Mouse (Mus musculus) kidney, adult 9 months (tissue): Measurements from ENCODE around the gene Sh3bp1.

Source experiments
- DNase-seq: peaks from one replicate; pipeline ENCODE4 v3.0.0; 2022

Gene Sh3bp1

DNA sequence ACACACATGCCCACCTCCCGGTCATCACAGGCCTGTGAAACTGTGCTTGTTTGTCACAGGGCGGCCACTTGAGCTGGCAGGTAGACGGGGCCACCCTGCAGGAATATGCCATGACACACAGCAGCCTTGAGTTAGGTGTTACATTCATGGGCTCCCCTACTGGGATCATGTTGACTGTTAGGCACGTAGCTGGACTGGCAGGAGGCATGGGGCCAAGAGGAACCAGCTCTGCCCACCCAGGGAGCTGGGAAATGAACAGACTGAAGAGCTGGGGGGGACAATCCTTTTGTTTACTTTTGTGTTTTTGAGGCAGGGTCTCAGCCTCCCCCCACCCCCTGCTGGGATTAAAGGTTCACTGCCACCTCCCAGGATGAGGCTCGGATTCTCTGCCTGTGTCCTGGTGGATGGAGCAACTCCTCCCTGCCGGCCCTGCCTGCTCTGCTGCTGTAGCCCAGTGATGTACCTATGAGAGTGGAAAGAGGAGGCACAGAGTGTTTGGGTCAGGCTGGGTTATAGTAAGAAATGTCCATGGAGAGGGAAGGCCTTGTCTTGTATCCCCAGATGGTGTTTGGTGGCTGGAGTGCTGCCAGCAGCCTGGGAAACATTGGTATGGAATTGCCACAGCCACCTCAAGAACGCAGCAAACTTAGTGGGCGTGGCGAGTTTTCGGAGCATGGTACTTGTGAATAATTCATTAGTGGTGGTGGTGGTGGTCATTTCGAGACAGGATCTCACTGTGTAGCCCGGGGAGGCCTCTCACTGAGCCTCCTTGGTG is 16.7 kb downstream of the Sh3bp1 start:
- no peak for DNase-seq

DNA sequence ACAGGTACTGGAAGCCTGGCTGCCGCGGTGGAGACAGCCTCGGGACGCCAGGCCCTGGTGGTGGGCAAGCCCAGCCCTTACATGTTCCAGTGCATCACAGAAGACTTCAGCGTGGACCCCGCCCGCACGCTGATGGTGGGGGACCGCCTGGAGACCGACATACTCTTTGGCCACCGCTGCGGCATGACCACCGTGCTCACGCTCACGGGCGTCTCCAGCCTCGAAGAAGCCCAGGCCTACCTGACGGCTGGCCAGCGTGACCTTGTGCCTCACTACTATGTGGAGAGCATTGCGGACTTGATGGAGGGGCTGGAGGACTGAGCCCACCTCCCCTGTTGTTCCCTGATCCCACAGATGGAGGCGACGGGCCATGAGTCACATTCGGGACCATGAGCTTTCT is 18.6 kb downstream of the Sh3bp1 start:
- no peak for DNase-seq

DNA sequence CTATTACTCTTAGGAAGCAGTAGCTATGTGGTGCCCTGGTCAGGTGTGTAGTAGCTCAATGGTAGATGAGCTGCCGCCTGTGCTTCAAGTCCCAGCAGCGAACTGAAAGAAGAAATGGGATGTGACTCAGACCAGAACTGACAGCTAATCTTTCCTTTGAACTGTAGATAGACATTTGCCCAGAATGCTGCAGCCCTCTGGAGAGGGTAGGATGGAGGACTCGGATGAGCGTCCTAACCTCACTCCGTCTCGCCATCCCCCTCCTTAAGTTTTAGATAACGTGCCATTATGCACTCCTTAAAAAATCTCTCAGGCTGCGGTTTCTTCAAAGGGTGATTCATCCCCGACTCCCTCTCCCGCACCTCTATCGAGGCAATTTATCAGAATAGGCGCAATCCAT is 20.3 kb downstream of the Sh3bp1 start:
- no peak for DNase-seq

DNA sequence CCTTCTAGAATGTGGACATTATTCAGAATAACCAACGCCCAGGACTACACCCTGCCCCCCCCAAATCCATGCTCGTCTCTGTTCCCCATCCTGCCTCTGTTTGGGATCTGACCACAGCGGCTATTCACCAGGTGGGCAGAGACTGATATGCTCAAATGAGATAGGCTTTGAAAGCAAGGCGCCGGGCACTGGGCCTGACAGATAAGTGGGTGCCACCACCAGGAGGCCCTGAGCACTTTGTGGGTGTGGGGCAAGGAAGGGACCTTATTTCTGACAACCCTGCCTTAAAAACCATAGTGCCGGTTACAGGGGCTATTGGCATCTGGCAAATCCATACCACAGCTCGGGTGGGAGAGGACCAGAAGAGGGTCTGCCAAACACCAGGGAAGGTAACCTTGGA is 23.1 kb downstream of the Sh3bp1 start:
- no peak for DNase-seq

DNA sequence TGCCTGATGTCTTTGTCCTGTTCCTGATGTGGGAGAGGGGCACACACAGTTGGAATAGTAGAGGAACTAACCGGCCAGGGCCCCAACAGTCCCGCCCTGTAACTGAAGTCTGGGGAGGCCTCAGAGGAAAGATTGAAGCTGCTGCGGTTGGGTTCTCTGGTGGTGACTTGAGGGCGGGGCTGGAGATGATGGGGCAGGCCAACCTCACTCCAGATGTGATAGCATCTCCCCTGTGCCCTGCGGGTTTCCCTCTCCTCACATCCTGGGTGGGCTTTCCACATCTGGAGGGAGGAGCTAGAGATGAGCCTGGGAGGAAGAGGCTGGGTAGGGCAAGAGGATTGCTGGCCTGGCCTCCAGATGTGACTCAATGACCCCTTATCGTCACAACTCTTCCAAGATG is 24.0 kb downstream of the Sh3bp1 start:
- no peak for DNase-seq

DNA sequence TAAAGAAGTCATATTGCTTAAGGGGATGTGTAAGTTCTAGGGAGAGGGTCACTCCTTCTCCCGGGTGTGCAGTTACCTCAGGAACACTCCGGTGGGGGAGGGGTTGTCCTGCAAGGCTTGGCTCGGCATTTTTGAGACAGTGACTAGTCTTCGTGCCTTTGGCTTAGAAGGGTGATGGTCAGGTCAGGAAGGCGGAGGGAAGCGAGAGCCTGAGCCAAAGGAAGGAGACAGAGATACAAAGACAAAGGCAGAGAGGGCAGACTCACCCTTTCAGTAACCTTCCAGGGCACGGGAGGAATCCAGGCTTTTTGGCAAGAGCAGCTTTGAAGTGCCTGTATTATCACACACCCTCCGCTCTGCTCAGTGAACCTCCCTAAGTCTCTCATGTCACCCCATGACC is 25.6 kb downstream of the Sh3bp1 start:
- DNase-seq, result peak; percentile 63

DNA sequence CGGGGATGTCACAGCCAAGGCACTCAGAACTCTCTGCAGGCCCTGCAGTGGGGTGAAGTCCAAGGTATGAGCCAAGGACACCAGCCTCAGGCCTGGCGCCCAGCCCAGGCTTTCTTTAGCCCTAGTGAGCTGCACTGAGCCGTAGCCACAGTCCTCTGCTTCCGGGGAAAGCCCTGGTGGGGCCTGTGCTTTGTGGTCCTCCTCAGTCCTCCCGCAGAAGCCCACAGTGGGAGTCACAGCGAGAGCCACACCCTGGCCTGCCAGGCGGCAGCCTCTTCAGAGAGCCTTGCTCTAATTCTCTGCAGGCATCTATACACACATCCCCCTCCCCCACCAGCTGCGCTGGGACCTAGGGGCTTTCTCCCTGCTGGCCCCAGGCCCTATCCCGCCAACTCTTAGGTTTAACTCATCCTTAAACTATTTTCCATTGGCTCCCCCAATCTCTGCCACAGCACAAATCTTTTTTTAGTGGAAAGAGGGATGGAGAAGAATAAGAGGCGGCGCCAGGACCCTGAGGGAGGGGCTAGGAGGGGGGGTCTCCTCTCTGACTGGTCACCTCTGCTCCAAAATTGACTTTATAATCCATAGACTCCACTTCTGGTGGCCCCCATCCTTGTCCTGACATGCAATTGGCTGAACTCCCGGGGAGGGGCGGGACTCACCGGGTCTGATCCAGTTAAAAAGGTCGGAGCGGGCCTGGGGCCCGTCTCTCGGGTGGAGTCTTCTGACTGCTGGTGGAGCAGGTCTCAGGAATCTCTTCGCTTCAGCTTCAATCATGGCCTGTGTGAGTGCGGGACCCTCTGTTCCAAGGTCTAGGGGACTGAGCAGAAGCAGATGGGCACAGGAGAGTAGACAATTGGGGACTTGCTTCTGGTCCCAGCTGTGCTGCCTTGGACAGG is 26.7 kb downstream of the Sh3bp1 start, which contains the start of gene Lgals1:
Lgals1 (plus strand) TSS at position 705 of the 899 bp plus-strand sequence.
- DNase-seq, result peak; percentile 96

DNA sequence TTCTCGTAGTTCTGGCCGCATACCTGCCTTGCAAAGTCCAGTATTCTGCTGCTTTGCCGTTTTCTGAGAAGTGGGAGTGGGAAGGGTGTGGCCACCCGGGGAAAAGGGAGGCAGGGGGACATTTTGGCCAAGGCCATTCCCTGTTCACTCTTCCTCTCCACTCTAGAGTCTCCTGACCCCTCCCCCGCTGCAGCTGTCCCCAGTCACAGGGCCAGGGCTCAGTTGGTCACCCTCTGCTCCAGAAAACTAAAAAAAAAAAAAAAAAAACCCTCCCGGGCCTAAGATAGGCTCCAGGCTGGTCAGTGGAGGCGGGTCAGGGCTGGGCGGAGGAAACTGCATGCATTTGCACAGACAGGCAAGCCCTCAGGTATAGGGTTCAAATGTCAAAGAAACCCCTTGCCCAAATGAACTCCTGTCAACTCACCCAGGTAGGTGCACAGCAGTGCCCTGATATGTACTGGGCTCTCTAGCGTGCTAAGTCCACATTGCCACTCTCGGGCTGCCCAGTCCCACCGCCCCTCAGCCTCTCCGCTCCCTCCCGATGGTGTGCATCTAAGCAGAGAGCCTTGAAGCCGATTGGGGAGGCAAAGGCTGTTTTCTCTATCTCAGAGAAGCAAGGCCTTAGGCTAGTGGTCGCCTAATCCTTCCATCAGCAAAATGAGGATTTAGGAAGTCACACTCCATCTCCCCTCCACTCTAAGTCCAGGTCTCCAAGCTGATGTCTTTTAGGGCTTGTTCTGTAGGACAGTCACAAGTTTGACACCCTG is 27.6 kb downstream of the Sh3bp1 start:
- DNase-seq, result peak; percentile 33

DNA sequence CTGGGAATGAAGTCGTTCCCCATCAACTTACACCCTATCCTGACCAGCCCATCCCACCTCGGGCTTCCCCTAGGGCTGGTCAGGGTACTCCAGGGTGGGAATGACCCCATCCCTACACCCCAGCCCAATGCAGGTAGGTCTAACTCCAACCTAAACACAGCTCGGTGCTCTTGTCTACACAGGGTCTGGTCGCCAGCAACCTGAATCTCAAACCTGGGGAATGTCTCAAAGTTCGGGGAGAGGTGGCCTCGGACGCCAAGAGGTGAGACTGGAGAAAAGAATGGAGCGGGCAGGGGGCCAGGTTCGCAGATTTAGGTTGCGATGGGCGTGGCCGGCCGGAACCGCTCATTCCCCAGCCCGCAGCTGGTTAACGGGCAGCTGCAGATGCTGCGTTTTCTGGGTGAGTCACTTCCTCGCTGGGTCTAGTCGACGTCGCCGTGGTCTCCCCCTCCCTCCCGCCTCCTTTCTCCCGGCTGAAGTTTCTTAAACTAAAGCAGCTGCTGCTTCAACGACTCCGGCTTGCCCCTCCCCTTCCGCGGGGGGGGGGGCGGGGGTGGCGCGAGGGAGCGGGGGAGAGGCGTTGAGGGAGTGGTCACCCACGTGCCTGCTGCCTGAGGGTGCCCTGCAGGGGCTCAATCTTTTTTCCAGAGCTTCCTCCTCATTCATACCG is 28.4 kb downstream of the Sh3bp1 start:
- DNase-seq, result peak; percentile 71

DNA sequence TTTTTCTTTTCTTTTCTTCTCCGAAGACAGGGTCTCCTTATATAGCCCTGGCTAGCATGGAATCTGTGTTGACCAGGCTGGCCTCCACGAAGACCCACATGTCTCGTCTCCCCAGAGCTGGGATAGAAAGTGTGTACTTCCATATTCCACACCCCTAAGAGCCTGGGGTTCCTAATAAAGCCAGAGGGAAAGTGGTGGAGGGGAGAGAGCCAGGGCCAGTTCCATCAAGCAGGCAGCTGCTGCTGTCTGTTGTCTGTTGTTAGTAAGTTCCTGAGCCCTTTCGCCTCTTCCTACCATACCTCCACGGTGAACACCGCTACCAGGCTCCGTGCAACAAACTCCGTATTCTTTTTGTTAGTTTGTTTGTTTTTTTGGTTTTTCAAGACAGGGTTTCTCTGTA is 29.0 kb downstream of the Sh3bp1 start:
- no peak for DNase-seq

DNA sequence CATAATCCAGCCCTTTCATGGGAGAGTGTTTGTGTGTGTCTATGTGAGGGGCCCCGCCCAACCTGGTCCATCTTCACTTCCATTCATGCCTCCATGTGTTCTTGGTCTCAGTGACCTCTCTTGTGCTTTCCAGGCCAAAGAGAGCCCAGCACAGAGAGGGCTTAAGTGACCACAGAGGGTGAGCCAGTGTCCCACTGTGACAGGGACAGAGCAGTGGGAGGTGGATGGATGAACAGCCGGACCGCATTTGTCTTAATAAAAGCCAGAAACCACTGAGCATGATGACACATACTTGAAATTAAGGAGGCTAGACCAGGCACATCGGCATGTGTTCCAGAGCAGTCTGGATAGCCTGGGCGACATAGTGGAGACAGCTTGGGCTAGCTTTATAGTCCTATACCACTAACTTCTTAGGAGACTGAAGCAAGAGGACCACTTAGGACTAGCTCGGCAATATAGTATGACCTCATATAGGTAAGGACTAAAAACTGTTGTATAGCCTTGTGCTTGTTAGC is 30.7 kb downstream of the Sh3bp1 start:
- no peak for DNase-seq

DNA sequence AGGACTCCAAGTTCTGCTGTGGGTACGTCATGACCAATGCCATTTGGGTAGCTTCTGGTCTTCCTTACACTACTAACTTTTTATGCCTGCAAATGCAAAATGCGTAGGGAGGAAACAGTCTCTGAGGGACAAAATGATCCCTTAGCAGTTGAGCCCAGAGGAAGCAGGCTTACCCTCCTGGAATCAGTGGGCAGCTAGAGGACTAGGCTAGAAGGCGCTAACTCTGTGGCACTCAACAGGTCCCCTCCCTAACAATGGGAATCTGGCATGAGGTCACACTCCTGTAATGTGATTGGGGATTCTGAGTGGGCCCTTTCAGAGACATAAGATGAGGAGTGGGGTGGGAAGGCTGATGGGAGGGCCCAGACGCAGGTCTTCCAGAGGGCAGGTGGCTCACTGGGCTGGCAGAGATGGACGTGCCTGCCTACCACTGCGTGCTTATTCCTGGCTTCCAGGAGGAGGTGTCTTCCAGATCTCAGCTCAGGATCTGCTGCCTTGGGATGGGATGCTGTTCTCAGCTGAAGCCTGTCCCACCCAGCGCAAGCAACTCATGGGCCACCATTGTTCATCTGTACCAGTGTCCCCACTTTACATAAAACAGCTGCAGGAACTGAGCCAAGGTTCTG is 31.3 kb downstream of the Sh3bp1 start:
- DNase-seq, result no peak

DNA sequence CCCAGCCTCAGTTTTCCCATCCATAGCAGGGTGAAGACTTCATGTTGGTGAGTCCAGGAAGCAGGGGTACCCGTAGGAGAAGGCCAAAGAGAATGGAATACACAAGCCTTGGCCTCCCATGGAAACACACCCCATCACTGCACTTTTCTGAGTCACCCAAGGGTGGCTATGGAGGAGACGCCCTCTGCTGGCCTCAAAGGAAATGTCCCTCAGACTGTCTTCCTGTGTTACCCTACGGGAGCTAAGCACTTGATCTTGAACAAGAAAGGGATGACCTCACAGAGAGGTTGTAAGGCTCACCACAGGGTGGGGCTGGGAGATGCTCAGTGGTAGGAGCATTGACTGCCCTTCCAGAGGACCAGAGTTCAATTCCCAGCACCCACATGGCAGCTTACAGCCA is 32.0 kb downstream of the Sh3bp1 start:
- peak; percentile 67 for DNase-seq

DNA sequence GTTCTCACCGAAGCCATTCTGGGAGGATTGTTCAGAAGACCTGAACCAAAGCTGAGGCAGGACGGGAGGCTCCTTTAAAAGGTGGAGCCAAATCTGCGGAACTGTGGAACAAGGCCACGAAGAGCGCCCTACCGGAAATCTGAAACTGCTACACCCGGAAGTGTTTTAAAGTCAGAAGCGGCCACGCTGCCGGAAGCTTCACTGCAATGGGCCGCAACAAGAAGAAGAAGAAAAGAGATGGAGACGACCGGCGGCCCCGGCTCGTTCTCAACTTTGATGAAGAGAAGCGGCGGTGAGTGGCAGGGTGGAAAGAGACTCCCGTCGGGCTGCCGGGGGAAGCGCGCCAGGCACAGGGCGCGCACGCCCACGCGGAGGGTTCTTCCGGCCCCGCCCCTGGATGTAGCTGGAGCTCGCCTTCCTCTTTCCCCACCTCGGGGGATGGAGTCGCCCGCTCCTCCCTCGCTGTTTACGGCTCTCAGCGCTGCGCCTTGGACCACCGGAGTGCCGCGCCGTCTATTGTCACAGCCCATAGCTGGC is 35.3 kb downstream of the Sh3bp1 start, which contains the start of gene Nol12:
Nol12 (plus strand) TSS at position 150 of the 537 bp plus-strand sequence.
- DNase-seq, result peak; percentile 91

DNA sequence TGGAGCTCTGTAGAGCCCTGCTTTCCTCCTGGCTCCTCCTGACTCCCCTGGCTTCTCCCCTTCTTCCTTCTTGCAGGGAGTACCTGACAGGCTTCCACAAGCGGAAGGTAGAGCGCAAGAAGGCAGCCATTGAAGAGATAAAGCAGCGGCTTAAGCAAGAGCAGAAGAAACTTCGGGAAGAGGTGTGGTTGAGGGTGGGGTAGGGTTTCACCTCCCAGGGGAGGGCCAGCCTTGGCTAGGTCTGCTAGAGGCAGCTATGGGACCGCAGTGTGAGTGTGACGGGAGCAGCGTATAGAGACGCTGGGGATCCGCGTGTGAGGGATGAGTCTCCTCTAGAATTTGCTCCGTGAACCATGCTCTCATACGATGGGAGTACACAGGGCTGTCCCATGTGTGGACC is 36.8 kb downstream of the Sh3bp1 start:
- DNase-seq, result no peak

DNA sequence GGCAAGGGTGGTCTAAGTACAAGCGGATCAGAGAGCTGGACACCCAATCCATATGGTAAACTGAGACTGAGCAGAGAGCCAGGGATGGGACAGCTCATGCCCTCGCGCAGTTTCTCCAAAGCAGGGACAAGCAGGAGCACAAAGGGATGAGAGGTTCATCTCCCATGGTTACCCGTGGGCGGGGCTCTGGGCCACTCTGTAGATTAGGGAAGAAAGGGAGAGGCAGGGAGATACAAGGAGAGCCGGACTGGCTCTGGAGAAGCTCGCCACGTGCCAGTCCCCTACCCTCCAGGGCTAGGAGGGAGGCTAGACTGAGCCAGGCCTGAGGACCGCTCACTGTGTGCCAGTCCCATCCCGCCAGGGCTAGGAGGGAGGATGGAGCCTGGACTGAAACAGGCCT is 37.7 kb downstream of the Sh3bp1 start:
- DNase-seq, result no peak

DNA sequence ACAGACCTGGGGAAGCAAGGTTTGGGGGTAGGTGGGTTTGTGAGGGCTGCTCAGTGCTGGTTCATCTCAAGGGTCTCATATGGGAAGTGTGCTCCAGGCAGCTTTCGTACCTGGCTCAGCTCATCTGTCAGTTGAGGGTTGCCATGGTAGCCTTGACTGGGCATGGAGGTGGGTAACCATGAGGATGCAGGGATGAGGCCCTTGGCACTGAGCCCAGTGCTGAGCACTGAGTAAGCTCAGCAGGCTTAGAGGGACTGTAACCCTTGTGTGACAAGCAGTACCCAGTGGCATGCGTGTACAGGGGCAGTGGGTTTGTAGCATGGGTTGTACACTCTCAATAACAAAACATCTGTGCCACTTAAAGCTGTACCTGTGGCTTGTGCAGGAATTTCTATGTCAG is 38.4 kb downstream of the Sh3bp1 start:
- no peak for DNase-seq

DNA sequence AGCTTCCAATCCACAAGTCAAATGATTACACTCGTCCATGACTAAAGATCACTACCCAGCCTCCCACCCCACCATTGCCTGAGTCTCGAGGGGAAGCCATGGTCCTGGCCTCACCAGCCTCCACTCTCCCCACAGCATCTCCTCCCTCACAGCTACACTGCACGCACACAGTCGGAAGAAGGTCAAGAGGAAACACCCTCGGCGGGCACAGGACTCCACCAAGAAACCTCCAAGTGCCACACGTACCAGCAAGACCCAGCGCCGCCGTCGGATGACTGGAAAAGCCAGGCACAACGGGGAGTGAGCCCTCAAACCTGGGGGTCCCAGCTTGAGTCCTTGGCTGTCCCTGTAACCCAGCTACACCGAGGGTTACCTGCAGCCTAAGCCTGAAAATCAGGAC is 40.8 kb downstream of the Sh3bp1 start:
- no peak for DNase-seq

DNA sequence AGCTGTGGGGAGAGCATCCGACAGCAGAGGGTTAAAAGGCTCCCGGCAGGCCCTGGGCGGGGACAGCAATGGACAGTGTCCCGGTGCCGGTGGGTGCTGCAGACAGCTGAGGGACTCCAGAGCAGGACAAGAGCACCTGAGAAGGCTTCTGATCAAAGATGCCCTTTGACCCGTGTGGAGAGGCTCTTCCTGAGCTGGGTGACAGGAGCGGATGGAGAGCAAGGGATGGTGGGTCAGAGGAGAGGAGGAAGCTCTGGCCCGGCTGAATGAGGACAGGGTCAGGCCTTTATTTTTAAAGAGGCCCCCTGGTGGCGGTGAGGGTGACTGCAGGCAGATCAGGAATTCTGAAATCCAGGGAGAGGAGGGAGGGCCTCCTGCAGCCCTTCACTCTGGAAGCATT is 43.1 kb downstream of the Sh3bp1 start:
- peak; percentile 87 for DNase-seq

DNA sequence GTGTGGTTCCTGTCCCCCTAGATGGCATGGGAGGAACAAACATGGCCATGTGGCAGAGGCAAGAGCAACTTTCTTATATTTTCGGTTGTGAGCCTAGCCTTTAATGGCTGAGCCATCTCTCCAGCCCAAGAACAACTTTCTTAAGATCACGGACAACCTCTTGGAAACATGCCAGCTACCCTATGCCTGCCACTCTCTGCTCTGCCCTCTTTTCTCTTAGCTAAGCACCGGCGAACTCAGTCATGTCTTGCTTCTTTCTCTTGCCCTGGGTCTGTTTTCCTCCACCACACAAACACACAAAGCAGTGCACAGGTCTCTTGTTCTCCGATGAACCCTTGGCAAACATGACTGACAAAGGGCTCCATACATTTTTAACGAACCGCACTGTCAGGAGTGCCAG is 46.7 kb downstream of the Sh3bp1 start:
- no peak for DNase-seq

DNA sequence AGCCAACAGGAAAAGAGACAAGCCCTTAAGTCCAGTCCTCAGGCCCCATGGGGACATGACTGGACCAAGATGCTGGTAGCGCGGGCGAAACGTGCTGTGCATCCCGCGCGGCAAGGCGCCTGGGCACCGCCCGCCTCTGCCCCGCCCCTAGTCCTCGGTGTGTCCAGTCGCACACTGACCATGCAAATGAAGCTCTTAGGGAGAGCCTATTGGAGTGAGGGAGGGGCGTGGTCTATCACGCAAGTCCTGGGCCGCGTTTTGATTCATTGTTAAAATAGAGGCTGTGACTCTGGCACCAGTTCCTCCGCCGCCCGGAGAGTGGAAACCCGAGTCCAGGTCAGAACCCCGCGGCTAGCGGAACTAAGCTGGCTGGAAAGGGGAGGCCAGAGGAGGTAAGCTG is 48.1 kb downstream of the Sh3bp1 start, which contains the start of gene Triobp:
Triobp (plus strand) TSS at position 68 of the 400 bp plus-strand sequence.
- DNase-seq, result peak; percentile 89
